Mouse (Mus musculus) limb, embryonic 15.5 days (tissue): ENCODE measurements at regions not wholly inside any gene's neighbourhood (a gene's known extent, or its start where the extent isn't known, plus 50 kb on each side); places are given as distances from the start of the nearest gene placed in this dataset.
A peak's percentile ranks its signal among the peaks of the same experiment; 100 is the strongest.

Experiments used
- ATAC-seq: fragments of 200-750 bp; cut with Nextera tagmentation; 2 replicates; pipeline ENCODE4 v1.8.0; 2017; ENCODE audit warnings: low read depth, moderate TSS enrichment; ENCODE audit not compliant: insufficient number of reproducible peaks, low FRiP score, low TSS enrichment
- H3K27ac ChIP-seq: fragments of 300-500 bp; sonication (generic); 2 replicates; pipeline ENCODE4 v1.5.1; 2015; ENCODE audit warnings: moderate library complexity, mild to moderate bottlenecking, inconsistent platforms
- H3K27me3 ChIP-seq: fragments of 300-500 bp; sonication (generic); 2 replicates; pipeline ENCODE4 v1.6.1; 2015; ENCODE audit warnings: inconsistent platforms
- H3K36me3 ChIP-seq: fragments of 300-500 bp; sonication (generic); 2 replicates; pipeline ENCODE4 v1.6.1; 2015; ENCODE audit warnings: inconsistent platforms
- H3K4me1 ChIP-seq: fragments of 300-500 bp; sonication (generic); 2 replicates; pipeline ENCODE4 v1.6.1; 2015; ENCODE audit warnings: inconsistent platforms
- H3K4me2 ChIP-seq: fragments of 300-500 bp; sonication (generic); 2 replicates; pipeline ENCODE4 v1.6.1; 2015; ENCODE audit warnings: mild to moderate bottlenecking, inconsistent platforms
- H3K4me3 ChIP-seq: fragments of 300-500 bp; sonication (generic); 2 replicates; pipeline ENCODE4 v1.5.1; 2015; ENCODE audit warnings: mild to moderate bottlenecking, inconsistent platforms
- H3K9ac ChIP-seq: fragments of 300-500 bp; sonication (generic); 2 replicates; pipeline ENCODE4 v1.6.1; 2015; ENCODE audit warnings: inconsistent platforms
- H3K9me3 ChIP-seq: fragments of 300-500 bp; sonication (generic); 2 replicates; pipeline ENCODE4 v1.6.1; 2016; ENCODE audit warnings: inconsistent platforms
- WGBS: fragments of 180-500 bp; shearing (Covaris S2); methylation state at CpG from one replicate; pipeline ENCODE4 v1.1.7; 2015; 5-methylcytosine and 5-hydroxymethylcytosine counted together

DNA sequence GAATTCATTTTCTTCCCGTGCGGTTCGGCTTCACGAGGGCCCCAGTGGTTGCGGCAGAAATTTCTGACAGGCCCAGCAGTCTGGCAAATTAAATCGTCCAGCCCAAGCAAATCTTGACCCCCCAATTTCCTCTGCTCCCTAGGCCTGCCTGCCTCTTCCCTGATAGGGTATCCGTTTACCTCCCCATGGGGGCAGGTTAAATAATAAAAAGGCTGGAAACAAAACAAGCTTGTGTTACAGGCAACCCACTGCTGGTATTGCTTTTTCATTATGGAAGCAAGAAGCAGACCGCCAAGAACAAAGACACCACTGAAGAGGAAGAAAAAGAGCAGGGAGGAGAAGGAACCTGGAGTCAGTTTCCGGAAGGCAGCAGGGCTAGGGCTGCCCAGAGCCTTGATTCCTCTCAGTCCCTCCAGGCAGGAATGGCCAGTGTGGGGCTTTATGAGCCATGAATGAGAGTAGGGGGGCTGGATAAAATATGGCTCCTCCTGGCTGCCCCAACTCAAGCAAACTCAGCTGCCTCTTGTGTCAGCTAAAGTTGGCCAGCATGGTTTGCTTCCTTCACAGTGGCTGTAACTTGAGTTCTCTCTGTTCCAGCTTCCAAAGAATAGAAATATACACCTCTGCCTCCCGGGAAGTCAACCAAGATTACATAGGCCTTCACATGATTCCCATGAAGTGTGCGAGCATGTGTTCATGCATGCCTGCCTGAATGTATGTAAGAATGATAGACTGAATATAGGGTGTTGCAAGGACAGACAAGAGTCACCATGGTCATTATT, 474.5 kb upstream of the Cdh4 start:
- H3K27me3 ChIP-seq = no peaks in the 10 kb centered on the region
- no peaks in the 10 kb centered on the region for H3K9me3 ChIP-seq
- no peak overlapping the region for H3K4me3 ChIP-seq
- H3K36me3 ChIP-seq = no peaks in the 10 kb centered on the region
- H3K27ac ChIP-seq = peak overlapping the region; percentile 47
- H3K4me1 ChIP-seq = peaks cover 4% of the 10 kb centered on the region
- ATAC-seq = no peak
- no peak overlapping the region for H3K4me2 ChIP-seq
- WGBS = 29% methylated on average over 11 of the region's 11 CpGs
- H3K9ac ChIP-seq = no peak overlapping the region

DNA sequence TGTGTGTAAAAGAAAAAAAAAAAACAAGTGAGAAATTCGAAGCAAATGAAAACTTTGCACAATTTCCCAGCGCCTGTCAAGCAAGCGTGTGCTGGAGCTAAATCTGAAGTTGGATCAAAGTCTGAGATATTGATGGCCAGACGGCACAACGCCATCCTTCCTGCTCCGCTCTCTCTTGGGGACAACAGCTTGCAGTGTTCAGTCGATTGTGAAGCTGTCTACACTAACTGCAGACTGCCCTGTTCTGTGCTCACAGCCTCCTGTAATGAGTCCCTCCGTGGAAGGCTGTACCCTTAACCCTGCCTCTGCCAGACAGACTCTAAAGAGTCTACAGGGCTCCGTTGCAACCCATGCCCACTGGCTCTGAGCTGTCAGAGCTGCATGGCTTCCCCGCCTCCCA, 472.5 kb upstream of the Cdh4 start:
- Histone ChIP-seq H3K4me3 (no peak overlapping the region), H3K27ac (no peak overlapping the region), H3K36me3 (no peaks in the 10 kb centered on the region), H3K4me1 (peaks cover 4% of the 10 kb centered on the region), H3K9me3 (no peaks in the 10 kb centered on the region), H3K4me2 (no peak overlapping the region), H3K9ac (no peak overlapping the region), H3K27me3 (no peaks in the 10 kb centered on the region)
- ATAC-seq = no peak
- 65% methylated on average over 10 of the region's 10 CpGs for WGBS

DNA sequence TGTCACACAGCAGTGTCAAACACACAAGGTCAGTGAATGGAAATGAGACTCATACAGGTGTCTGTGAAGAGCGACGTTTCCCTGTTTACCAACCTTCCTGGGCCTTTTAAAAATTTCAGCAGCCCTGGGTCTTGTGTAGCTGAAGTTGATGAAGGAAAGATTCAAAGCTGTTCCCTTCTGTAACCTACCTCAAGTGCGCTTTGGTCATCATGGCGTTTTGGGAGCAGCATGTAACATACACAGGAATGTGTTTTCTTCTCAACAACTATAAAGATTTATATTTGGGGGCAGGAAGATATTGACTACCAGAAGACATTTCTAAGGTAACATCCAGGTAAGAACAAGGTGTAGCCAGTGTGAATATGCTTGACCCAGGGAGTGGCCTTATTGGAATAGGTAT, 466.9 kb upstream of the Cdh4 start:
- WGBS = 91% methylated on average over 4 of the region's 4 CpGs
- H3K4me3 ChIP-seq = no peak overlapping the region
- ATAC-seq = no peak
- H3K4me2 ChIP-seq = no peak overlapping the region
- no peaks in the 10 kb centered on the region for H3K27me3 ChIP-seq
- H3K9ac ChIP-seq = no peak overlapping the region
- H3K36me3 ChIP-seq = no peaks in the 10 kb centered on the region
- H3K9me3 ChIP-seq = no peaks in the 10 kb centered on the region
- no peaks in the 10 kb centered on the region for H3K4me1 ChIP-seq
- no peak overlapping the region for H3K27ac ChIP-seq

DNA sequence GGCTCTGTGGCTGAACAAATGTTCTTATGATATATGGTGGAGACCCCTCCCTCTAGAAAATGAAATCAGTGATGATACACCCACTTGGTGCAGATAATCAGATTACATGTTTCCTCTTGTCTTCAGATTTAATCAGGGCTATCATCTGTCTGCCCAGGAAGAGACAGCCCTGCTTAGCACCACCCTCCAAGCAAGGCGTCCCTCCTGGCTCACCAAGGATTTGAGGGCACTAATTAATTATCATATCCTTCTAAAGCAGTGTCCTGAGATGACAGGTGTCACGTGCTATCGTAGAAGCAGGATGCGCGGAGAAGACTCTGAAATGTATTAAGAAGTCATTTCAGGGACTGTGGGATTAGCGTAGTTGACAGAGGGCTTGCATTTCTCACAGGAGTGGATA, 466.2 kb upstream of the Cdh4 start:
- H3K27me3 ChIP-seq = no peaks in the 10 kb centered on the region
- H3K36me3 ChIP-seq = no peaks in the 10 kb centered on the region
- WGBS = 79% methylated on average over 6 of the region's 6 CpGs
- no peak overlapping the region for H3K4me3 ChIP-seq
- H3K4me1 ChIP-seq = no peaks in the 10 kb centered on the region
- H3K9me3 ChIP-seq = no peaks in the 10 kb centered on the region
- no peak overlapping the region for H3K27ac ChIP-seq
- H3K9ac ChIP-seq = no peak overlapping the region
- H3K4me2 ChIP-seq = no peak overlapping the region
- no peak for ATAC-seq

DNA sequence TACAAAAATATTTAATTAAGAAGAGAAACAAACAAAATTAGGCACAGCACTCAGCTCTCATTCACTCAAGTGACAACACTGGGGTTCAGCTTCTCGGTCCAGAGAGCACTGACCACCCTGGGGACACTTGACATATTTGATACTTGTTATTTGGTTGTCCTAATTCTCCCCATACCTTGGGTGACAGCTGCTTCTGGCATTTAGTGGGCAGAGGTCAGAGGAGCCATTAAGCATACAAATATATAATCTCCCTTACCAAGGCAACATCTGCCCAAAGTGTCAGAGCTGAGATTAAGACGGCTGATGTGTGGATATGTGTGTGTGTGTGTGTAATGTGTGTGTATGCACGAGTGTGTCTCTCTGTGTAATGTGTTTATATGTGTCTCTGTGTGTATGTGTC, 465.7 kb upstream of the Cdh4 start:
- Histone ChIP-seq H3K9me3 (no peaks in the 10 kb centered on the region), H3K4me3 (no peak overlapping the region), H3K27ac (no peak overlapping the region), H3K36me3 (no peaks in the 10 kb centered on the region), H3K4me2 (no peak overlapping the region), H3K9ac (no peak overlapping the region), H3K4me1 (no peaks in the 10 kb centered on the region), H3K27me3 (no peaks in the 10 kb centered on the region)
- ATAC-seq = no peak
- WGBS = 73% methylated on average over 3 of the region's 3 CpGs

DNA sequence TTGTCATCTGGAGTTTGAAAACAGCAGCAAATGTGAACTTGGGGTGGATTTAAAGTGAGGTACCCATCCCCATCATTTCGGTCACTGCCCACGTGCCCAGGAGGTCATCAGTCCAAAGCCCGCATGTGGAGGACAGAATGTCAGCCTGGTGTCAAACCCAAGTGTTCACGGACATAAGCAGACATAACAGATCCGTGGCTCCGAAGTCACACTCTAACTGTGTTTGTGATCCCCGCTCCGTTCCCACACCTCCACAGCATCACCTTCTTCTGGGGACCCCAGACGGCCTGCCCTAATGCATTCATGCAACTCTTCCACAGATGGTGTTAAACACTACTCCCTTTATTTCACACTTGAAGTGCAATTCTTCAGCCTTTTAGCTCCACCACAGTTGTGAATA, 462.8 kb upstream of the Cdh4 start:
- ATAC-seq = no peak
- Histone ChIP-seq H3K4me1 (no peaks in the 10 kb centered on the region; the same call in 1 of the 2 replicates), H3K27me3 (no peaks in the 10 kb centered on the region), H3K9ac (no peak overlapping the region), H3K4me2 (no peak overlapping the region), H3K27ac (no peak overlapping the region), H3K4me3 (no peak overlapping the region), H3K36me3 (no peaks in the 10 kb centered on the region), H3K9me3 (no peaks in the 10 kb centered on the region)
- 86% methylated on average over 9 of the region's 9 CpGs for WGBS

DNA sequence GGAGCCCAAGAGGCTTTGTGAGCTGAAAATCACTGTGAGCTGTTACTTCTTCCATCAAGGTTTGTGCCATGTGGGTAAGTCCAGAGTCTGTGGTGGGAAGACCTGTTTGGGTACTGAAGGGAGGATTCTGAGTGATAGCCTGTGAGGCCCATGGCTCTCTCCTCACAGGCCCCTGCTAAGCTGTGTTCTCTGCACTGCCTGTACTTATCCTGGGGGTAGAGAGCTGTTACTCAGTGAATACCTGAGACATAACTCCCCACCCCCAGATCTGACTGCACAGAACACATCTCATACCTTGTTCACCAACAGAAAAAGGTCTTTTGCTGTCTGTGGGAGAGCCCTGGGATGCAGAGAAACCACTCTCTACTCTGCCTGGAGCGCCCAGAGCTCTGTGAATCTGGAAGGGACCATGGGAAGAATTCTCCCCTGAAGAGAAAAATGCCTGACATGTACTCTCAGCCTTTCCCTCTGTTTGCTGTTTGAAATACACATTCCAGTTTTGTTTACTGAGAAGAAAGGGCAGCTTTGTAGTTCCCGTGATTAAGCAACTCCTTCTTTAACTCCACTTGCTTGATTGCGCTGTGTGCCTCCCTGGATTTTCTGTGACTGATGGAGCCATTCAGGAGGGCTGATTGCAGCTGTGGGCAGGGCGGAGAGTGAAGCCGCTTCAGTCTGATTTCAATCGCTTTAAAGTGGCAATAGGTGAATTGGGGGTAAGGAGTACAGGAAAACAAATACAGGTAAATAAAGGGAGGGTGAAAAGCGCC, 460.3 kb upstream of the Cdh4 start:
- Histone ChIP-seq H3K4me1 (no peaks in the 10 kb centered on the region; the same call in 1 of the 2 replicates), H3K36me3 (no peaks in the 10 kb centered on the region), H3K27me3 (no peaks in the 10 kb centered on the region), H3K9me3 (no peaks in the 10 kb centered on the region), H3K4me2 (no peak overlapping the region), H3K9ac (no peak overlapping the region), H3K27ac (no peak overlapping the region), H3K4me3 (no peak overlapping the region)
- ATAC-seq = no peak
- 35% methylated on average over 7 of the region's 7 CpGs for WGBS

DNA sequence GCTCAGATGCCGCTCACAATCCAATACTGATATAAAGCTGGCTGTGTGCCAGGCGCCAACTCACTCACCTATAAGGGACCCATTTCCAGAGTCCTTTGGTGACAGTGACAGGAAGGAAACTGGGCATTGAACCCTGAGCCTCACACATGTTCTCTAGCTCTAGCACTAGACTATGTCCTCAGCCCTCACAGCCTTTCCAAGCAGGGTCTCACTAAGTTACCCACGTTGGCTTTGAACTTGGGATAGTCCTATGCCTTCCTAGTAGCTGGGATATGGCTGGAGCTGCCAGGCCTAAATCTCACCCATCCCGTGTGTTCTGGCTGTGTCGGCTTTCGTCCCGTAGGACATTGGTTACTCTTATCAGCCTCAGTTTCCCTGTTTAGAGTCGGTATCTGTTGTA, 458.4 kb upstream of the Cdh4 start:
- Histone ChIP-seq H3K27ac (no peak overlapping the region), H3K4me1 (no peaks in the 10 kb centered on the region; the same call in 1 of the 2 replicates), H3K27me3 (no peaks in the 10 kb centered on the region), H3K4me3 (no peak overlapping the region), H3K9me3 (no peaks in the 10 kb centered on the region), H3K36me3 (no peaks in the 10 kb centered on the region), H3K9ac (no peak overlapping the region), H3K4me2 (no peak overlapping the region)
- 92% methylated on average over 8 of the region's 8 CpGs for WGBS
- ATAC-seq = no peak

DNA sequence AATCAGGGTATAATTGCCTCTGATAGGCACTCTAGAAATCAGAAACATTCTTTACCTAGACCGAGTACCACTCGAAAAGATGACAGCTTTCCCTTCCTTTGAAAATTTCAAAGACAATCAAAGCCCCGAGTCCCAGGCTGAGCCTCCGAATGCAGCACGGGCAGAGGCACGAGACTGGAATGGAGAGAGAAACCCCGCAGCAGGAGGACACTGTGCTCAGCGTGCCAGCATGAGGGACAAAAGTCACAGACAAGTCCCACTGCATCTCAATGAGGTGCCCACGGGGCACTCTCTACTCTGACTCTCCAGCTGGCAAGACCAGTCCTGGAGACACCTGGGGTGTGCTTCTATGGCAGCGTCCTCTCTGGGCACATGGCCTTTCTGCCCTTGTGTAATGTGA, 454.3 kb upstream of the Cdh4 start:
- H3K4me3 ChIP-seq = no peak overlapping the region
- H3K4me1 ChIP-seq = 0 out of 2 replicates have a peak, but pooled peaks cover 7% of the 10 kb centered on the region
- no peaks in the 10 kb centered on the region for H3K27me3 ChIP-seq
- WGBS = 76% methylated on average over 10 of the region's 10 CpGs
- H3K36me3 ChIP-seq = no peaks in the 10 kb centered on the region
- H3K9ac ChIP-seq = no peak overlapping the region
- no peaks in the 10 kb centered on the region for H3K9me3 ChIP-seq
- no peak for ATAC-seq
- H3K4me2 ChIP-seq = no peak overlapping the region
- H3K27ac ChIP-seq = no peak overlapping the region

DNA sequence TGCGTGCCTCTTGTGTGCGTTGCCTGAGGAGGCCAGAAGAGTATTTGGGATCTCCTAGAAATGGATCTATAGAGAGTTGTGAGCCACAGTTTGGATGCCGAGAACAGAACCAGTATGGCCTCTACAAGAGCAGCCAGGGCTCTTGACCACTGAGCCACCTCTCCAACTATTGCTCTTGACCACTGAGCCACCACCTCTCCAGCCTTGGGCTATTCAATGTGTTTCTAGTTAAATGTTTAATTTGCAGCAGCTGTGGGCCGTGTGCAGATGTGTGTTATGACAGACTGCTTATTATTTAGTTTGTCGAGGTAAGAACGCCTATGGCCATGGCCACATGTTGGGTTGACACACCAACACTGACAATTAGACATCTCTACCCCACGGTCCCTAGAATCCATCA, 452.9 kb upstream of the Cdh4 start:
- no peak for ATAC-seq
- Histone ChIP-seq H3K9me3 (no peaks in the 10 kb centered on the region), H3K4me1 (0 out of 2 replicates have a peak, but pooled peaks cover 7% of the 10 kb centered on the region), H3K4me3 (no peak overlapping the region), H3K36me3 (no peaks in the 10 kb centered on the region), H3K9ac (no peak overlapping the region), H3K27ac (no peak overlapping the region), H3K27me3 (no peaks in the 10 kb centered on the region), H3K4me2 (no peak overlapping the region)
- 54% methylated on average over 7 of the region's 7 CpGs for WGBS

DNA sequence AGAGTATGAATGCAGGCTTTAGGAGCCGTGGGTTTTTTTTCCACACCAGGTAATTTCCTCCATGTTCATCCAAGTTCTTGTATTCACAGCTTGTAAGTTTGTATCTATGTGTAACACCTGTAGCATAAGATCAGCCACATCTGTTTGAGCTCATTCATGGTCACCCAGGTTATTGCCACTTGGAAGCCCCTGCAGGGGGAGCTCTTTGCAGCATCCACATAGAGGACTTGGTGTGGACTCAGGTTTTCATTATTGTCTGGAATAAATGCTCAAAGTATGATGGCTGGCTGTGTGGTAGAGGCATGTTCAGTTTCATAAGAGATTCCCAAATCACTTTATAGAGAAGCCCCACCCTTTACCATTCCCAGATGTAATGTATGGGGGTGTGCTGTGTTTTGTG, 452.4 kb upstream of the Cdh4 start:
- 0 out of 2 replicates have a peak, but pooled peaks cover 7% of the 10 kb centered on the region for H3K4me1 ChIP-seq
- 59% methylated on average over 1 of the region's 1 CpGs for WGBS
- H3K36me3 ChIP-seq = no peaks in the 10 kb centered on the region
- no peak overlapping the region for H3K4me3 ChIP-seq
- no peaks in the 10 kb centered on the region for H3K27me3 ChIP-seq
- no peaks in the 10 kb centered on the region for H3K9me3 ChIP-seq
- H3K4me2 ChIP-seq = no peak overlapping the region
- H3K9ac ChIP-seq = no peak overlapping the region
- ATAC-seq = no peak
- H3K27ac ChIP-seq = no peak overlapping the region

DNA sequence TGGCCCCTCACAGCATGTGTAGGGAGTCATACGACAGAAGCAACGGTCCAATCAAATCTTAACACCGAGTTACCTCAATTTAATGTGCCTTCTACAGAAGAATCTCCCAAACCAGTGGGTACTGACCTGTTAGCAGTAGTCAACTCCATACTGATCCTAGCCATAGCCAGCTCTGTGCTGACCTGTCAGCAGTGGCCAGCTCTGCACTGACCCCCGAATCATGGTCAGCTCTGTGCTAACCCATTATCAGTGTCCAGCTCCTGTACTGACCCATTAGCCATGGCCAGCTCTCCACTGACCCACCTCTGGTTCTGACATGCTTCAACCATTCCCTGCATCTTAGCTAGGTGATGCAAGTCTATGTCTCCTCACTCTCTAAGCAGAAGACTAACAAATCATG, 451.3 kb upstream of the Cdh4 start:
- no peak overlapping the region for H3K4me3 ChIP-seq
- H3K9me3 ChIP-seq = no peaks in the 10 kb centered on the region
- WGBS = 79% methylated on average over 4 of the region's 4 CpGs
- no peaks in the 10 kb centered on the region for H3K36me3 ChIP-seq
- H3K27me3 ChIP-seq = no peaks in the 10 kb centered on the region
- 0 out of 2 replicates have a peak, but pooled peaks cover 7% of the 10 kb centered on the region for H3K4me1 ChIP-seq
- no peak for ATAC-seq
- no peak overlapping the region for H3K27ac ChIP-seq
- no peak overlapping the region for H3K4me2 ChIP-seq
- H3K9ac ChIP-seq = no peak overlapping the region
